Mouse (Mus musculus) neural tube, embryonic 10.5 days (tissue): Measurements from ENCODE around the gene Pgs1.

ENCODE experiments used
- DNase-seq: peaks from one replicate; pipeline ENCODE4 v3.0.0-alpha.2; 2017; ENCODE audit warnings: low spot score; ENCODE audit errors: extremely low spot score

The Pgs1 gene

DNA sequence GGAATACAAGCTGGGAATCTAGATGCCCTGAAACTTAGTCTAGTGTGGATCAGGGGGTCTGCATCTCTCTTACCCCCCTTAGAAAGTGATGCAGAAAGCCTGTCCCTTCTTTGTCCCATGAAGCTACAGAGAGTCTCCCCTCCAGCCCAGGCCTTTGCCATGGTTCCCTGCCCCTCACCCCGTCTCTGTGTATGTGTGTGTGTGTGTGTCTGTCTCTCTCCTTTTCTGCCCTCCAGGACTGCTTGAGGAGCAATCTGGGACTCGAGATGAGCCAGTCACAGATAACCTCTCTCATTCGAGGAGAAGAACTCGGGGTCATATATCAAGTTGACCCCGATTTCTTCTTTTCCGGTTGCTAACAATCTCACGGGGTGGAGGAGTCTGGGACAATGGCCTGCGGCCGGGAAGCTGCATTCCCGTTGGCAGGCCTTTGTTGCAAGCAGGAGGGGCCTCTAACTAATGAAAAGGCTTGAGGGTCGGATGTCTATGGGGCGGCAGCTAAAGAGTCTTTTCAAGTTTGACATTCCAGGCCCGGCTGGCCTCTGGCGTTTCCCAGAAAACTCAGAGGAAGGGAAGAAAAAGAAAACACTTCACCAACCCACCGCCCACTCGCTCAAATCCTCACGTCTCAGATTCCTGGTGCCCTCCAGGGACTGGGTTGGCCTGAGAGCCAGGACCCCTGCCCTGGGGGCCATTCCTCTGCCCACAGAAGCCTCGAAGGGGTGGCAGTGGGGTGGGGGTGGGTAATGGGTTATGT is 10.7 kb upstream of the Pgs1 start:
- DNase-seq, result peak; percentile 62

DNA sequence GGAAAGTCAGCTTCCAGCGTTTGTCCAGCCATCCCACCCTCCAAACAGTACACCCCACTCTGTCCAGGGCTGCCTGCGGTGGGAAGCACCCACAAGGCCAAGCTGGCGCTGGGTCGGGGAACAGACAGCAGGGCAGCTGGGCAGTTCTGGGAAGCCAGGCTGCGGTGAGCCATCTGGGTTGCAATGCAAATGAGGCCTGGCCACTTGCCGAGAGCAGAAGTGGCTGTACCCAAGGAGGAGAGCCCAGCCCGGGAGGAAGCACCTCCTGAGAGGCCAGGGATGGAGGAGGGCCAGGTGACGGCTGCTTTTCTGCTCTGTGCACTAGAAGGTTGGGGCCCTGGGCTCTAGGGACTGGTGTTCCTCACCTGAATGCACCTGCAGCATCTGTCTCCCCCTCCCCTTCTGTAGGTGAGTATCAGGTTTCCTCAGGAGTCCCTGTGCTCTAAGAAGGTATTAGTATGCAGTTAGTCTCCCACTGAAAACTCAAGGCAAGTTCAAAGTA is 10.0 kb upstream of the Pgs1 start:
- DNase-seq, result peak; percentile 57

- peak; percentile 36 for DNase-seq
These were observed 8.3 kb upstream of the Pgs1 start for GRCm38 (mm10) chr11:117977694-117978360.

DNA sequence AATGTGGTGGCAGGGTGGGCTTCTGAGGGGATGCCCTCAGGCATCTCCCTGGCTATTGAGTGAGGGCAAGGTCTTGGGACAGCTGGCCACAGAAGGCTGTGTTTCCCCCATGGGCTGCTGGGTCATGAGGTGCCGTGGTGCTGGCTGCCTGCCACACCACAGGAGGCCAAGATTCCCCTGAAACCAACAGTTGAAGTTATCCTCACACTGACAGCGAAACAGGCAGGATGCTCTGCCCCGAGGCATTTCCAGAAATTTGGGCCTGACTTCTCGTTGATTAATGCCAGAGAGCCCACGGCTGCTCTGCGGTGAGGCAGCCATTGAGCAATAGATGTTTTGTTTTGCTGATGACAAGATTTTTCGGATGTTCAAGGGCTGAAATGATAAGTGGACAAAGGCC is 6.7 kb upstream of the Pgs1 start:
- no peak for DNase-seq

- no peak for DNase-seq
These were observed 3.7 kb upstream of the Pgs1 start for GRCm38 (mm10) chr11:117982426-117982825.

GRCm38 (mm10) chr11:117983770-117984169 is 2.3 kb upstream of the Pgs1 start:
- no peak for DNase-seq

GRCm38 (mm10) chr11:117987032-117987451 is 950 bp downstream of the Pgs1 start:
- DNase-seq, result no peak

DNA sequence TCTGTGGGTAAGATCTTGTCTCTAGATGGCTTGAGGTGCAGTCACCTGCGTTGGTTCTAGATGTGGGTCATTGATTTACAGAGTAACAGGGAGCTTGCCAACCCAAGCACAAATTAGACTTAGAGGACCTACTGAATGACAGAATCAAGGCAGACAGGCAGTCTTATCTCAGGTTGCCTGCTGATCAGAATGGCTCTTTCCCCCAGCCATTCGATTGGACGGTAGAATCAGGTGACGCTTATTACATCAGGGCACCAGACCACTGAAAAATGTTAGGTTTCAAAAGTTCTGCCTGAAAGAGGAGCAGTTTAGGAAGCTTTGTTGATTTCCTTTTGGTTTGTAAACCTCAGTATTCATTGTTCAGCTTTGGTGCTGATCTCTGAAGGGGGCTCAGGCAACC is 1.9 kb downstream of the Pgs1 start:
- DNase-seq, result no peak

DNA sequence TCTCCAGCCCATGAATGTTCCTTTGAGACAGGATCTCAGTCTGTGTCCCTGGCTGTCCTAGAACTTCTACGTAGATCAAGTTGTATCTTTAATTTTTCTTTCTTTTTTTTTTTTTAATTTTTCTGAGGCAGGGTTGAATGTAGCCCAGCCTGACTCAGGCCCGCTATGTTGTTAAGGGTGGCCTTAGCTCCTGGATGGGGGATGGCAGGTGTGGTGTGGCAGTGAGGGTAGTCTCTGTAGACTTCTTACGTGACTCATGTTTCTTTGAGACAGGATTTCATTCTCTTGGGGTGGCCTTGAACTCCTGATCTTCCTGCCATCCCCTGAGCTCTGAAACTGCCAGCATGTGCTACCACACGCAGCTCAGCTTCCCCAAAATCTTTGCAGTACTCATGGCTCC is 3.1 kb downstream of the Pgs1 start:
- no peak for DNase-seq

GRCm38 (mm10) chr11:117989926-117990325 is 3.8 kb downstream of the Pgs1 start:
- no peak for DNase-seq

DNA sequence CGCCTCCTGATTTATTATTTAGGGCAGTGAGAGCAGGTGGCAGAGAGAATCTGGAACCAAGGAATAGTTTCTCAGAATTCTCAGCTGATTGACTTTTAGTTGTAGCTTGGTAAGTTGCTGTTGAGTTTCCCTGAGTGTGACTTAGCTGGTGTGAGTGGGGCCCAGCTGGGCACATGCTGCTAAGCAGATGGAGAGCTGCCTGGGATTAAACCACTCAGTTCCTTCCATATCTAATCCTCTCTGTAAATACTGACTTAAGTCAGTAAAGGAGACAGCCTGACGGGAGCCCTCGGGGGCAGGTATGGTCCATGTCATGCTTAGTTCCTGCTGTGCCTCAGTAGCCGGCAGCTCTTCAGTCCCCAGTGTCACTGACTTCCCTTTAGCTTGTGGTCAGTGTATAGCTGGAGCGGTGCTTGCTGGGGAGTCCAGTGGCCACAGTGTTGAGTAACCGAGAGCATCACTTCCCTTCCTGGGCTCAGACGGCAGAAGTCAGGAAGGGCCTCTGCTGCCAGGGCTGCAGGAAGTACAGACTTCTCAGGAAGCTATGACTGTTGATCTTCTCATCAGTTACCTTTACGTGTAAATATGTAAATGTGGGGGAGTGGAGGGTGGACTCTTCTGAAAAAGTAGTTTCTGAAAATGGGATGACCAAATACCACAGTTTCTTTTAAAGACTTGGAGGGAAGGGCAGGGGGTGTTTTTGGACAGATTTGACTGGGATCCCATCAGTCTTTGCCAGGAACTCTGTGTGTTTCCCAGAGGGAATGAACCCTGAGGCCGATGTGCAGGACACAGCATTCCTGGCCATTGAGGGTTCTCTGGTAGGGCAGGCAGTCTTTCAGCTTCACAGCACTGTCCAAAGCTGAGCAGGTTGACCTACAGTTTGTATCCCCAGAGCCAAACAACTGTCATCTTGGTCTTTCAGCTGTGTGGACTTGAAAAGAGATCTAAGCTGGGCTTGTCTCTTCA is 5.7 kb downstream of the Pgs1 start:
- DNase-seq, result no peak

DNA sequence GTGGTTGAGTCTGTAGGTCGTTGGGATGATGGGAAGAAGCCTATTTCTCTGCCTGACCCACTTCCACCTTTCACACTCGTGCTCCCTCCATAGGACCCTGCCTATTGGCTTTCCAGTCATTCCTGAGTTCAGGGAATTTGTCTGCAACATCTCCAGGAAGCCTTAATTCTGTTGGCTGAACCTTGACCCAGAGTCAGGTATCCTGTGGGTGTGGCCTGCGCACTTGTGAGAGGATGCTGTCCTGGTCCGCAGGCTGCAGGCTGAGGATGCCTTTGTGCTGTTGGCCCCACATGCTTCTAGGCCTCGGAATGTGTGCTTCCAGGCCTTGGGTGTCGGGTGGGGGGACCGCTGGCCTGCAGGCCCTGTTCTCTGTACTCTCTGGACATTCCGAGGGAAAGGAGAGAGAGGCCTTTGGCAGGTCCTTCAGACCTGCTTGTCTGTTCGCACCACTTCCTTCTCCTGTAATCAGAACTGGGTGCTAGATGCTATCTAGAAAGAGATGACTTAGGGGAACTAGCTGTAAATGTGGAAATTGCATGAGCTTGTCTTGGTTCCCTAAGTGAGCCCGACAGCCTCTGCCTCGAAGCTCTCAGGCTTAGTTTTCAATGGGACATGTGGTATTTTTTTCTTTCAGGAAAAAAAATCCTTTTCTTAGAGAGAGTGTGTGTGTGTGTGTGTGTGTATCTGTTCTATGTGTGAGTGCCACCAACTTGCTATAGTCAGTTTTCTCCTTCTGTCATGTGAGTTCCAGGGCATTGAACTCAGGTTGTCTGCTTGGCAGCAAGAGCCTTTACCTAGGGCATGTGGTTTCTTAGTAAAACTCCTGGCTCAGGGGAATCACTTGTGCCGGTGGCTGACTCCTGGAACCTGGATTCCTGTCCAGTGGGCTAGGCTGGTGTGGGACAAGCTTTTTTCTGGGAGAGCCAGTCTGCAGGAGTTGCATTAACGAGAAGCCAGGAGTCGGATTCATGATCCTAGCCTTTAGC is 7.4 kb downstream of the Pgs1 start:
- DNase-seq, result no peak

DNA sequence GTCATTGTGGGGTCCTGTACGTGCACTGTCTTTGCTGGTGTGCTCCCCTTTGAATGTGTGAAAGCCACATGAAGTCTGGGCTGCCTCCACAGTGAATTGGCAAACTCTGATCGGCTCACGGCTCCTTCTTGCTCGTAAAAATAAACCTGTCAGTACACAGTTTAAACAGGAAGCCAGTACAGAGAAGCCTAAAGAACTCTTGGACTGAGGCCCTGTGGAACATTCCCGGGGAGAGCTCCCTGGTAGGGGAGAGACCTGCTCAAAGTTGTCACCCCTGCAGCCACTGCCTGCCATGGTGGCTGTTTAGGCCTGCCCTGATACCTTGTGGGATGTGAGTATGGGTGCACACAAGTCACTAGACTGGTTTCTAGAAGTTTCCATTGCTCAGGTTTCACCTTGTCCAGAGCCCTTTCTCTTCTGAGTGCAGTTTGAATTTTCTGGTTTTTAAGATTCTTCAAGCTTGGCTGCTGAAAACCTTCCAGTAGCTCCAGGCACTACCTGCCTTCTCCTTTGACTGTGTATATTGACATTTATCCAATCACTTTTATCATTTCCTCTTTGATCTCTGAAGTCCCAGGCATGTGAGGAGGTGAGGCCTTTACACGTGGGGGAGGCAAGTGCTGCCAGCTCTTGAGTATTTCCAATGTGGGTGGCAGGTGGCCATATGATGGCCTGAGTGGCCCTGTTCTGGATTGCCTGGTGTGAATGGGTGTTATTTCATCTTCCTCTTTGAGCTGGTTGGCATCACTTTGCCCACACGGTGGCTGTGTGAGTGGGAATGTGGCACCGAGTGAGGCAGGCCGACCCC is 8.4 kb downstream of the Pgs1 start:
- DNase-seq, result no peak

GRCm38 (mm10) chr11:117995255-117995654 is 9.2 kb downstream of the Pgs1 start:
- DNase-seq, result no peak

DNA sequence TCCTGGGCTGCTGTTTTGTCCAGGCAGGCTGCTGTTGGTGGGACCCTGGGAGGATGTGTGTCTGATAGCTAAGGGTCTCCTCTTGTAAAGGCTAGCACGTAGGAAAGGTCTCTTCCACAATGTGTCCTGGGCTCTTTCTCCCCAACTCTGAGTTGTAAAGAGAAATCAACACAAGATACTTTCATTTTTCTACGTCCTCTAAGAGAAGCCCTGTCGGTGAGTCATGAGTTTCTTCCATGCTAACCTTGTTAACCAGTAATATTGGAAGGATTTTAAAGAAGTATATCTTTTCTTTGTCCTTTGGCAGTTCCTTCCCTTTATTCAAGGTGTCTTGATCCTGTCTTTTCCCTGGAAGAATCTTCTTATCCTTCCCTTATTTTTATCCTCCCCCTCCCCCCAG is 9.6 kb downstream of the Pgs1 start:
- no peak for DNase-seq

GRCm38 (mm10) chr11:117996066-117996465 is 10.0 kb downstream of the Pgs1 start:
- DNase-seq, result no peak

GRCm38 (mm10) chr11:117997085-117997484 is 11.0 kb downstream of the Pgs1 start:
- no peak for DNase-seq

GRCm38 (mm10) chr11:117998356-117998755 is 12.3 kb downstream of the Pgs1 start:
- DNase-seq, result no peak

DNA sequence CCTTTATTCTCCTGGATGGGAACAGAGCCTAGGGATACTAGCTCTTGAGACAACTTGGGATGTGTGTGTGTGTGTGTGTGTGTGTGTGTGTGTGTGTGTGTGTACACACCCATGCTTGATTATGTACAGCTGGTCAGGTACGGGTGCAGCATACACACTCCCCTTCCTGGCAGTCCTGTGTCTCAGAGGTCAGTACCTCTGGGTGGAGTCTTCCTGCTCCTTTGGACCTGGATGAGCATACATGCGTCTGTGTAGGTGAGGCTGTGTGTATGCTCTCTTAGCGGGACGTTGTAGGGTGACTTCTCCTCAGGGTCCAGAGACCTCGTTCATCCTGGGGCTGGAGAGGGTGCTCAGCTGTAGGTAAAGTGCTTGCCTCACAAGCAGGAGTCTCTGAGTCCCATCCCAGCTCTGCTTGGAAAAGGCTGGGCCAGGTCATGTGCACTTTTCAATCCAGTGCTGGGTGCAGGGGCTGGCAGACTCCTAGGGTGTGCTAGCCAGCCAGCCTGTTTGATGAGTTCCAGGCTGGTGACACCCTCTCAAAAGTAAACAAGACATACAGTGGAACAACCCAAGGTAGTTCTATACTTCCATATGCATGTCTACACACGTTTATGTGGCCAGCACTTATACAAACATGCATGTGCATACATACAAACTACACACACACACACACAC is 13.3 kb downstream of the Pgs1 start:
- DNase-seq, result no peak
